Mouse (Mus musculus) testis, adult 10 weeks (tissue): Measurements from ENCODE around the gene Cd244a. TPM values are rescaled to one million over a fixed set of nuclear protein-coding genes. Genes with fewer than 3 reads are reported as not detected.

ENCODE experiments used
- polyA plus RNA-seq: library from polyadenylated mRNA; stranded (reverse); fragments of 350-450 nt; fragmentation: Illumina TruSeq; extraction: RNeasy Lipid Tissue Mini Kit (QIAGEN cat#74804); gene quantifications from one replicate; pipeline ENCODE4 v1.2.3, GENCODE M21; 2014; ENCODE audit warnings: low read depth, low replicate concordance

Cd244a gene
- 0.52 TPM for polyA plus RNA-seq

GRCm38 (mm10) chr1:171558898-171559297, at the start of gene Cd244a:
Cd244a (plus strand) TSS chr1:171559193.

DNA sequence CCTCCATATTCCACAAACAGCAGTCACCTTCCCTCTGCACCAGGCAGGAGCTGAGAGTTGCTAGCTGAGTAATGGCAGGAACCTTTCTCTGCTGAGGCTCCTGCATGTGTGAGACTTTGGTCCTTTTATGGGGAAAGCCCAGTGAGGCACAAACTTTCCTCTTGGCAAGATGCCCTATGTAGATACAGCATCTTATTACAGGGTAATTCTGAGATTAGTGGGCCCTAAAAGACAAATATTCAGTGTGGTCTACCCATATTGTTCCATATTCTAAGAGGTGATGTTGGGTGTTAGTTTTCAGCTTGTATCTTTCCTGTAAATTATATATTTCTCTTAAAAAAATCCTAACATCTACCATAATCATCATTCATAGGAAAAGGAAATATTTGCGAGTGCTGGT, 23.8 kb upstream of the Cd244a start, which contains the start of gene Itln1:
Gene Itln1, minus strand, starts transcription at position 101 of the 400 bp plus-strand sequence.

GRCm38 (mm10) chr1:171607176-171607575, 48.2 kb downstream of the Cd244a start, which contains the start of gene Ly9:
Ly9 (minus strand) TSS chr1:171607410.

DNA sequence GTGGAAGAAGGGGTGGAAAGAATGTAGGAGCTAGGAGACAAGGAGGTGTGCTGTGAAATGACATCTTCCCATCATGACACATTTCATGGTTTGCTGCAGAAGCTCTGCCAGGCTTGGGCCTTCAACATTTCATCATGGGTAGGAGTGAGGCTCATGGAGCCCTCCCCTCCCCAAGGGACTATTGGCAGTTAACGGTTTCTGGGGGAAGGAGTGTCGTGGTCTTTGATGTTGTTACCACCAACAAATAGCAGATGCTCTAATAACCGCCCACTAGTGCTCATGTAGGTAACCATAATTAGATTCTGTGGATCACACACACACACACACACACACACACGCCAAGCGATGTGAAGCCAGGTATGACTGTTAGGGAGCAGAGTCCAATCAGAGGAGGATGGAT, 93.7 kb downstream of the Cd244a start, which contains the start of gene Slamf7:
Gene Slamf7, minus strand, starts transcription at position 302 of the 400 bp plus-strand sequence.

Other genes starting within 250 kb of the Cd244a start
- gene Dedd, start 230.0 kb upstream of the Cd244a start, polyA plus RNA-seq: 31.5 TPM
- 30.3 TPM for gene Nit1, start 213.5 kb upstream of the Cd244a start, polyA plus RNA-seq
- gene Pfdn2, start 213.5 kb upstream of the Cd244a start, polyA plus RNA-seq: 9.8 TPM
- gene Klhdc9, start 198.4 kb upstream of the Cd244a start, polyA plus RNA-seq: 0.91 TPM
- 0.74 TPM for gene Nectin4, start 189.1 kb upstream of the Cd244a start, polyA plus RNA-seq
- gene Arhgap30, start 170.2 kb upstream of the Cd244a start, polyA plus RNA-seq: 10.2 TPM
- 1.4 TPM for gene Usf1, start 147.9 kb upstream of the Cd244a start, polyA plus RNA-seq
- not detected for gene Tstd1, start 140.3 kb upstream of the Cd244a start, polyA plus RNA-seq
- gene F11r, start 121.7 kb upstream of the Cd244a start, polyA plus RNA-seq: 12.5 TPM
- 0.49 TPM for gene Alyref2, start 55.7 kb upstream of the Cd244a start, polyA plus RNA-seq
- not detected for gene Itln1, start 23.9 kb upstream of the Cd244a start, polyA plus RNA-seq
- 2.9 TPM for gene Ly9, start 48.2 kb downstream of the Cd244a start, polyA plus RNA-seq
- gene Slamf7, start 93.8 kb downstream of the Cd244a start, polyA plus RNA-seq: 47.5 TPM
- 3.7 TPM for gene Cd48, start 122.8 kb downstream of the Cd244a start, polyA plus RNA-seq
- 1.3 TPM for gene Slamf1, start 207.9 kb downstream of the Cd244a start, polyA plus RNA-seq